Mouse (Mus musculus) heart, embryonic 16.5 days (tissue): ENCODE measurements around the gene Rph3al. TPM values are rescaled to one million over a fixed set of nuclear protein-coding genes. Genes with fewer than 3 reads are reported as not detected.
A peak's percentile ranks its signal among the peaks of the same experiment; 100 is the strongest.

Experiments
- ATAC-seq: fragments of 200-750 bp; cut with Nextera tagmentation; replicated peaks from 2 replicates; pipeline ENCODE4 v1.8.0; 2017; ENCODE audit warnings: moderate number of reproducible peaks; ENCODE audit not compliant: insufficient read depth, low FRiP score; ENCODE audit errors: extremely low read depth
- H3K27ac ChIP-seq: fragments of 300-500 bp; sonication (generic); 2 replicates; pipeline ENCODE4 v1.5.1; 2014; ENCODE audit warnings: mild to moderate bottlenecking, low read length, control low read depth, moderate library complexity
- H3K27me3 ChIP-seq: fragments of 300-500 bp; sonication (generic); 2 replicates; pipeline ENCODE4 v1.6.1; 2014; ENCODE audit warnings: low read length, mixed read lengths; ENCODE audit not compliant: control insufficient read depth, insufficient read depth
- H3K36me3 ChIP-seq: fragments of 300-500 bp; sonication (generic); 2 replicates; pipeline ENCODE4 v1.6.1; 2014; ENCODE audit not compliant: control insufficient read depth, insufficient read depth
- H3K4me1 ChIP-seq: fragments of 300-500 bp; sonication (generic); 2 replicates; pipeline ENCODE4 v1.6.1; 2014; ENCODE audit warnings: low read length, mixed read lengths; ENCODE audit not compliant: control insufficient read depth, insufficient read depth
- H3K4me2 ChIP-seq: fragments of 300-500 bp; sonication (generic); 2 replicates; pipeline ENCODE4 v1.6.1; 2014; ENCODE audit warnings: low read depth, mild to moderate bottlenecking, control low read depth, low read length
- H3K4me3 ChIP-seq: fragments of 300-500 bp; sonication (generic); 2 replicates; pipeline ENCODE4 v1.5.1; 2014; ENCODE audit warnings: mild to moderate bottlenecking, control low read depth, low read length
- H3K9ac ChIP-seq: fragments of 300-500 bp; sonication (generic); 2 replicates; pipeline ENCODE4 v1.6.1; 2014; ENCODE audit warnings: low read length, control low read depth
- H3K9me3 ChIP-seq: fragments of 300-500 bp; sonication (generic); replicated peaks from 2 replicates; pipeline ENCODE4 v1.6.1; 2016; ENCODE audit warnings: low read length; ENCODE audit not compliant: control insufficient read depth
- WGBS: fragments of 180-500 bp; shearing (Covaris S2); extraction: QIAGEN DNeasy Blood & Tissue Kit; methylation state at CpG from one replicate; pipeline ENCODE4 v1.1.7; 2014; 5-methylcytosine and 5-hydroxymethylcytosine counted together
- polyA plus RNA-seq: library from polyadenylated mRNA; unstranded; fragments of >200 nt; fragmentation: Nextera tagmentation; extraction: Ambion mirVana; gene quantifications from 2 replicates; pipeline ENCODE4 v1.2.1, GENCODE M21; 2015

The Rph3al gene
- polyA plus RNA-seq, 1 experiment from 2014 or later, result 6.6 TPM

DNA sequence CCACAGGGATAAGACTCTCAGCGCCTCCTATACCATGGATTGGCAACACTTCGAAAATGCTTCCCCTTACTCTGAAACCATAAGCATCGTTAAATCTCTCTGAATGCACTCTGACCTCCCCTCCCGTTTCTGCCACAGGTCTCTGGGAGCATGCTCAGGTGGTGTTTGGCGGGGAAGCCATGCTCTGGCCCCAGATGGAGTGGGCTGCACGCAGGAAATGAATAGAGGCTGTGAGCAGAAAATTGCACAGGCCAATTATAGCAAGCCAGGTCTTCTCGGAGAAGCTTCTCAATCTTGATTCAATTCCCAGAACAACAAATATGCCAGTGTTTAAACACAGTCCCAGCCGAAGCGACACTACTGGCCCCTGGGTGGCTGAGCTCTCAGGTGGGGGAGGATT, 72.4 kb downstream of the Rph3al start:
- Histone ChIP-seq H3K9ac (no peak overlapping the region), H3K27me3 (no peaks in the 10 kb centered on the region), H3K4me3 (no peak overlapping the region), H3K27ac (no peak overlapping the region), H3K4me2 (no peak overlapping the region), H3K4me1 (peaks cover 16% of the 10 kb centered on the region), H3K9me3 (no peaks in the 10 kb centered on the region), H3K36me3 (no peaks in the 10 kb centered on the region)
- no peak for ATAC-seq
- WGBS, result 49% methylated on average over 9 of the region's 9 CpGs

DNA sequence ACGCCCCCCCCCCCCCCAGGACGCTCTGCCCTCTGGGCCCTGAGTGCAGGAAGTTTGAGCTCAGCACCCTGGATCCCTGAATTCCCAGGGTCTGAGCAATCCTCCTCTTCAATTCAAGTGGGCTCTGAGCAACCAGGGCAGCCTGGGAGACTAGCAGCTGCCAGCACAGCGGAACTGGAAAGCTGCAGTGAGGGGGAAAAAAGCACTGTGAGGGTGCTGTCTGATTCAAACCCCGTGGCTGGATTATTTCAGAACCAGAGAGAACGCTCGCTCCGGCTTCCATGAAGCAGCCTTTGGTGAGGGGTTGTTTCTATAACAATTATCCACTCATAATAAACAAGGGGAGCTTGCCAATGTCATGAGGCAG, 73.0 kb downstream of the Rph3al start:
- peaks cover 16% of the 10 kb centered on the region for H3K4me1 ChIP-seq
- no peak overlapping the region for H3K27ac ChIP-seq
- no peaks in the 10 kb centered on the region for H3K36me3 ChIP-seq
- H3K4me3 ChIP-seq, result no peak overlapping the region
- WGBS, result 35% methylated on average over 7 of the region's 7 CpGs
- no peak overlapping the region for H3K4me2 ChIP-seq
- H3K9me3 ChIP-seq, result no peaks in the 10 kb centered on the region
- no peak for ATAC-seq
- H3K9ac ChIP-seq, result no peak overlapping the region
- H3K27me3 ChIP-seq, result no peaks in the 10 kb centered on the region

DNA sequence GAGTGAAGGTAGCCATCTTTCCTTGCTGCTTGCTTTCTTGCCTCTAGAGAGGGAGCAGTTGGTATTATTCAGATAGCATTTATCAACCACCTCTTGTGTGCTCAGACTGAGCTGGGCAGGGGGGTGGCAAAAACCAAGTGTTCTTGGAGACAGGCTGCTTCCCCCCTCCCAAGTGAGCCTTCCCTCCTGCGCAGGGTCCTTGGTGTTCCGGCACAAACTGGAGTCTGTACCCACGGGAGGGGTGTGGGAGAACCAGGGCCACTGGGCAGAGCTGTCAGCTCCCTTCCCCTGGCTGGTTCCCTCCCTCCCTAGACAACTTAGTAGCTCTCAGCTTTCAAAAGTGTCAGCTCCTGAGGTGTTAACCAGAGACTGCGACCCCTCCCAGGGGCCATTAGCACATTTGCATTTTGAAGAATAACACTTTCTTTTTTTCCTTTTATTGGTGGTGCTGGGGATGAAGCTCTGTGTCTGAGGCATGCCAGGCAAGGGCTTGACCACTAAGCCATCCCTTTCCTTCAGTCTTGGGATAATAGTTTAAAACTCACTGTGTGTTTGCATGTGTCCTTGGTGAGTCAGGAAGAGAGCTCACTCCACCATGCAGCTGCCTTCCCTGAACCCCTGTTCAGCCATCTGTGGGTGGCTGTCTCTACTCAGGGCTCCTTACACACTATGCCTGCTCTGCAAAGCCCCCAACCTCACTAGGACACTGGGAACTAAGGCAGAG, 73.5 kb downstream of the Rph3al start:
- H3K4me3 ChIP-seq, result no peak overlapping the region
- ATAC-seq, result no peak
- WGBS, result 44% methylated on average over 4 of the region's 4 CpGs
- H3K27me3 ChIP-seq, result no peaks in the 10 kb centered on the region
- no peak overlapping the region for H3K27ac ChIP-seq
- no peaks in the 10 kb centered on the region for H3K9me3 ChIP-seq
- no peak overlapping the region for H3K4me2 ChIP-seq
- no peaks in the 10 kb centered on the region for H3K36me3 ChIP-seq
- no peak overlapping the region for H3K9ac ChIP-seq
- peaks cover 16% of the 10 kb centered on the region for H3K4me1 ChIP-seq

DNA sequence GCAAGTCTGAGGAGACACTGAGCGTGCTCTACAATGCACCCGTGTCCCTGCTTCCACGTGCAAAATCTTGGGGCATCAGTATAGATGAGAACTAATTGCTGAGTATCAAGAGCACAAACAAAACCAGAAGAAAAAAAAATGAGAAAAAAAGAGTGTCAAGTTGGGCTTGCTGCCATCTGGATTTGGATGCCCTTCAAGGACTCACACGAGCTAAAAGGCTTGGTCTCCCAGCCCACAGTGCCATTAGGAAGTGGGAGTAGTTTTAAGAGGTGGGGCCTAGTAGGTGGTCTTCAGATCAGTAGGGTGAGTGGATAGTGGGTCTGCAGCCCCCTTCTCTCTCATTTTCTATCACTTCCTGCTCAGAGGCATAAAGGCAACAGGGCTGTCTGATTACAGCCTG, 75.8 kb downstream of the Rph3al start:
- 62% methylated on average over 4 of the region's 4 CpGs for WGBS
- H3K4me1 ChIP-seq, result peaks cover 19% of the 10 kb centered on the region

DNA sequence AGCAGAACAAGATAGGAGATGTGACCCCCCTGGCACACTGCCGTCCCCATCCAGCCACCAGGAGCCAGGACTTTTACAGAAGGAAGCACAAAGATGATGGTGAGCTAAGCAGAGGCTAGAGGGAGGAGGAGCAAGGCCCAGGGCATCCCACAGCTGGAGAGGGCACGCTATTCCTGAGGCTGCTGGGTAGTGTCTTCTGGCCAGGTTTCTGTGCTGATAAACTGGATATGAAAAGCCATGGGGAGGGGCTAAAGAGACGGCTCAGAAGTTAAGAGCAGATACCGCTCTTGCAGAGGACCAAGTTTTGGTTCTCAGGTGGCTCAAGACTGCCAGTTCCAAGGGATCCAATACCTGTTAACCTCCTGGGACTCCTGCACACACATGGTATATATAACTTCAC, 76.6 kb downstream of the Rph3al start:
- 50% methylated on average over 4 of the region's 4 CpGs for WGBS
- Histone ChIP-seq H3K4me2 (no peak overlapping the region), H3K27ac (no peak overlapping the region; the same call in 1 of the 2 replicates), H3K27me3 (no peaks in the 10 kb centered on the region), H3K36me3 (no peaks in the 10 kb centered on the region), H3K4me1 (peaks cover 19% of the 10 kb centered on the region), H3K9me3 (no peaks in the 10 kb centered on the region), H3K4me3 (no peak overlapping the region), H3K9ac (no peak overlapping the region)
- no peak for ATAC-seq

More for the DNA sequence above, 75.8 kb downstream of the Rph3al start:
- Histone ChIP-seq H3K27ac (no peak overlapping the region), H3K36me3 (no peaks in the 10 kb centered on the region), H3K4me3 (no peak overlapping the region), H3K27me3 (no peaks in the 10 kb centered on the region), H3K9ac (no peak overlapping the region), H3K4me2 (no peak overlapping the region), H3K9me3 (no peaks in the 10 kb centered on the region)
- no peak for ATAC-seq

DNA sequence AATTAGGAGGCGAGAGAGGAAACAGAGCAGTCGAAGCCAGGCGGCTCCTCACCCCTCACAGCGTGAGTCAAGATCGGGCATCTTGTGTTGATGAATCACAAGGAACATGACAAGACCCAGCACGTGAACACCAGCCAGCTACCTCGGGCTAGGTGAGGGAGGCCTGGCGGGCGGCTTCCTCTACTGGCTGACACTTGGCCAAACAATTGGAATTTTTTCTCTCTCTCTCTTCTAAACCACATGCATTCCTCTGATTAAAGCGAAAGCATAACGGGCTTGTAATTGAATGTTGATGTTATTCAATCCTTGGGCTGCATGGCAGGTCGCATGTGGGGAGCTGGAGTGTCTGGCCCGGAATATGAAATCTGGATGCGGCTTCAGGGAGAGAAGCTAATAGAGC, 77.0 kb downstream of the Rph3al start:
- Histone ChIP-seq H3K4me1 (peaks cover 19% of the 10 kb centered on the region), H3K4me3 (no peak overlapping the region), H3K4me2 (peak overlapping the region; percentile 24; the same call in 1 of the 2 replicates), H3K27ac (no peak overlapping the region), H3K9me3 (no peaks in the 10 kb centered on the region), H3K9ac (no peak overlapping the region), H3K27me3 (no peaks in the 10 kb centered on the region), H3K36me3 (no peaks in the 10 kb centered on the region)
- no peak for ATAC-seq
- 52% methylated on average over 14 of the region's 14 CpGs for WGBS

DNA sequence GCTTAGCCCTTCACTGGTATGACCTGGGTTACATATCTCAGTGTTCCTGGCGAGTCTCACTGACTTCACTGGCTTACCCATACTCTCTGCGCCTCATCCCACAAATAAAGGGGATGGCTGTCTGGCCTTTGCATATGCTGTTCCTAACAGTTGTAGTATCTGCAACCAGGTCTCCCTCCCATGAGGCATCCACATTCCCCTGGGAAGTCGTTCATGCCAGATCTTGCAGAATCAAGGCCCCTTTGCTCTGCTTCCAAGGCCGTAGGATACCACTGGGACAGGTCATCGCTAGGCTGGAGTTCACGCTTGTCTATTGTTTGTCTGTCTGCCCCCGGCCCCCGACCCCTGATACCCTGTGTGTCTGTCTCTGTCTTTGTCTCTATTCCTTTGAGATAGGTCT, 78.8 kb downstream of the Rph3al start:
- WGBS, result 81% methylated on average over 8 of the region's 8 CpGs
- no peak for ATAC-seq
- Histone ChIP-seq H3K4me3 (no peak overlapping the region), H3K4me1 (peaks cover 19% of the 10 kb centered on the region), H3K36me3 (no peaks in the 10 kb centered on the region), H3K9me3 (no peaks in the 10 kb centered on the region), H3K27me3 (no peaks in the 10 kb centered on the region), H3K27ac (no peak overlapping the region), H3K4me2 (no peak overlapping the region), H3K9ac (no peak overlapping the region)

DNA sequence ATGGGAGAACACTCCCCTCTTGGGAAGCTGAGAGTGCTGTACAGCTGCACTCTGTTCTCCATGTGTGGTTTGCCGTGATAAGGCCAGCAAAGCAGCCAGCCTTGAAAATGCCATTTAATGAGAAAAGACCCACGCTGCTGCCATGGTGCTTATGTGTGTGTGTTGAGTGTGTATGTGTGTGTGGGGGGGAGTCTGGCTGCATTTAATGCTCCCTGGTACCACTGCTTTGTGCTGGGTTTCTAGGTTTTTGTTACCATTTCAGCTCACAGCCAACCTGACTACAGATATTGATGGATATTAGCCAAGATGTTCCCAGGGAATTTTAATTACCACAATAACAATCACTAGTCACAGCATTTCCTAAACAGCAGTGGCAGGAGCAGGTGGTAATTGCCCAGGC, 79.3 kb downstream of the Rph3al start:
- H3K4me1 ChIP-seq, result peaks cover 19% of the 10 kb centered on the region
- no peak overlapping the region for H3K4me2 ChIP-seq
- H3K9ac ChIP-seq, result no peak overlapping the region
- no peak overlapping the region for H3K27ac ChIP-seq
- no peaks in the 10 kb centered on the region for H3K9me3 ChIP-seq
- H3K27me3 ChIP-seq, result no peaks in the 10 kb centered on the region
- 70% methylated on average over 2 of the region's 2 CpGs for WGBS
- no peak for ATAC-seq
- H3K36me3 ChIP-seq, result no peaks in the 10 kb centered on the region
- H3K4me3 ChIP-seq, result no peak overlapping the region

DNA sequence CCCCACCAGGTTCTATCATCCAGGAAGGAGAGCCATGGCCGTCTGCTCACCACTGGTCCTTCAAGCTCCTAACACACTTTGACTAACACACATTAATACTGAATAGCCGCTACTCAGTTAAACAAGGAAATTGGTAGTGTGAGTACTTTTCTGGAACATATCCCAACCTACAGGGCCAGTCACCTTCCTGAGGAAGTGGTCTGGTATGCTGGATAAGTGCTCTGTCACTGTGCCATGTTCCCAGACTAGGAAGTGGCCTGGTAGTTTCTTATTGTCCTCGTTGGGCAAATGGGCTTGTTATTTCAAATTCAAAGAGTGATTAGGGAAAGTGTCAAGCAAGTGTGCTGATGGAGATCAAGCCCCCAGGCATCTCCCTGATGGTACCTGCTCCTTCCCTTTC, 80.4 kb downstream of the Rph3al start:
- no peak overlapping the region for H3K4me2 ChIP-seq
- H3K27me3 ChIP-seq, result no peaks in the 10 kb centered on the region
- H3K9me3 ChIP-seq, result no peaks in the 10 kb centered on the region
- no peak overlapping the region for H3K4me3 ChIP-seq
- H3K9ac ChIP-seq, result no peak overlapping the region
- H3K36me3 ChIP-seq, result no peaks in the 10 kb centered on the region
- peaks cover 20% of the 10 kb centered on the region for H3K4me1 ChIP-seq
- no peak overlapping the region for H3K27ac ChIP-seq
- 54% methylated on average over 3 of the region's 3 CpGs for WGBS
- 0 out of 2 replicates have a peak, but pooled peaks have one; percentile 35 for ATAC-seq
